Mouse (Mus musculus): ENCODE data around the gene Sf3b2. TPM values are rescaled to one million over a fixed set of nuclear protein-coding genes. Genes with fewer than 3 reads are reported as not detected.
A peak's percentile ranks its signal among the peaks of the same experiment; 100 is the strongest.

Sf3b2 gene
- polyA plus RNA-seq, 1 experiment from 2014 or later = 208 TPM

- H3K4me2 ChIP-seq (ENCODE audit: low read length) = no peak overlapping the region
- H3K4me3 ChIP-seq (ENCODE audit: control insufficient read depth in 1 of 2, insufficient read depth in 1 of 2, low read depth in 1 of 2, low read length in 2 of 2) = no peak overlapping the region
- no peaks in the 10 kb centered on the region for H3K9me3 ChIP-seq (ENCODE audit: control insufficient read depth, low read length)
- 51% methylated on average over 5 of the region's 5 CpGs for WGBS
- ATAC-seq (ENCODE audit: insufficient number of reproducible peaks, insufficient read depth, low FRiP score, low read depth) = no peak
- no peak overlapping the region for H3K27ac ChIP-seq (replicated peaks in 1 of 2; ENCODE audit: control insufficient read depth in 1 of 2, insufficient read depth in 1 of 2, low read depth in 2 of 2, low read length in 2 of 2)
- H3K36me3 ChIP-seq (ENCODE audit: control insufficient read depth, insufficient read depth, low read length) = peaks cover 26% of the 10 kb centered on the region
- peaks cover 12 to 29% of the 10 kb centered on the region in 2 experiments for H3K4me1 ChIP-seq (ENCODE audit: control insufficient read depth in 2 of 2, insufficient read depth in 2 of 2, low read length in 2 of 2)
- H3K27me3 ChIP-seq (ENCODE audit: control insufficient read depth, insufficient read depth, low read length) = no peaks in the 10 kb centered on the region
- 0 out of 2 replicates have a peak overlapping the region, but pooled peaks have one; percentile 76 for H3K9ac ChIP-seq (ENCODE audit: low read length)
Measured at GRCm38 (mm10) chr19:5296630-5297029, 1.4 kb upstream of the Sf3b2 start.

GRCm38 (mm10) chr19:5295736-5296075, 451 bp upstream of the Sf3b2 start:
- H3K27me3 ChIP-seq (ENCODE audit: control insufficient read depth, insufficient read depth, low read length) = no peaks in the 10 kb centered on the region
- H3K9me3 ChIP-seq (ENCODE audit: control insufficient read depth, low read length) = no peaks in the 10 kb centered on the region
- H3K27ac ChIP-seq (replicated peaks in 1 of 2; ENCODE audit: control insufficient read depth in 1 of 2, insufficient read depth in 1 of 2, low read depth in 2 of 2, low read length in 2 of 2) = peak overlapping the region; percentile 82 to 90
- peaks cover 35% of the 10 kb centered on the region for H3K36me3 ChIP-seq (ENCODE audit: control insufficient read depth, insufficient read depth, low read length)
- H3K9ac ChIP-seq (ENCODE audit: low read length) = peak overlapping the region; percentile 76
- H3K4me3 ChIP-seq (ENCODE audit: control insufficient read depth in 1 of 2, insufficient read depth in 1 of 2, low read depth in 1 of 2, low read length in 2 of 2) = peak overlapping the region; percentile 64 to 97
- H3K4me2 ChIP-seq (ENCODE audit: low read length) = peak overlapping the region; percentile 81
- no peak; the same call in 1 of the 2 replicates for ATAC-seq (ENCODE audit: insufficient number of reproducible peaks, insufficient read depth, low FRiP score, low read depth)
- peaks cover 12 to 29% of the 10 kb centered on the region in 2 experiments for H3K4me1 ChIP-seq (ENCODE audit: control insufficient read depth in 2 of 2, insufficient read depth in 2 of 2, low read length in 2 of 2)
- 6% methylated on average over 13 of the region's 13 CpGs for WGBS

GRCm38 (mm10) chr19:5278381-5278780, 16.9 kb downstream of the Sf3b2 start:
- Histone ChIP-seq H3K36me3 (ENCODE audit: control insufficient read depth, insufficient read depth, low read length) (peaks cover 88% of the 10 kb centered on the region), H3K4me2 (ENCODE audit: low read length) (no peak overlapping the region), H3K9ac (ENCODE audit: low read length) (no peak overlapping the region), H3K9me3 (ENCODE audit: control insufficient read depth, low read length) (no peaks in the 10 kb centered on the region), H3K27ac (replicated peaks in 1 of 2; ENCODE audit: control insufficient read depth in 1 of 2, insufficient read depth in 1 of 2, low read depth in 2 of 2, low read length in 2 of 2) (no peak overlapping the region), H3K4me1 (ENCODE audit: control insufficient read depth in 2 of 2, insufficient read depth in 2 of 2, low read length in 2 of 2) (peaks cover 4 to 9% of the 10 kb centered on the region in 2 experiments), H3K27me3 (ENCODE audit: control insufficient read depth, insufficient read depth, low read length) (no peaks in the 10 kb centered on the region), H3K4me3 (ENCODE audit: control insufficient read depth in 1 of 2, insufficient read depth in 1 of 2, low read depth in 1 of 2, low read length in 2 of 2) (no peak overlapping the region)
- WGBS = 86% methylated on average over 8 of the region's 8 CpGs
- no peak for ATAC-seq (ENCODE audit: insufficient number of reproducible peaks, insufficient read depth, low FRiP score, low read depth)

- peaks cover 75% of the 10 kb centered on the region for H3K36me3 ChIP-seq (ENCODE audit: control insufficient read depth, insufficient read depth, low read length)
Measured at GRCm38 (mm10) chr19:5277140-5277539, 18.1 kb downstream of the Sf3b2 start.

GRCm38 (mm10) chr19:5276531-5276930, 18.7 kb downstream of the Sf3b2 start:
- H3K4me3 ChIP-seq (ENCODE audit: control insufficient read depth in 1 of 2, insufficient read depth in 1 of 2, low read depth in 1 of 2, low read length in 2 of 2) = no peak overlapping the region
- H3K27ac ChIP-seq (replicated peaks in 1 of 2; ENCODE audit: control insufficient read depth in 1 of 2, insufficient read depth in 1 of 2, low read depth in 2 of 2, low read length in 2 of 2) = no peak overlapping the region
- H3K9me3 ChIP-seq (ENCODE audit: control insufficient read depth, low read length) = no peaks in the 10 kb centered on the region
- H3K9ac ChIP-seq (ENCODE audit: low read length) = no peak overlapping the region
- ATAC-seq (ENCODE audit: insufficient number of reproducible peaks, insufficient read depth, low FRiP score, low read depth) = no peak
- H3K27me3 ChIP-seq (ENCODE audit: control insufficient read depth, insufficient read depth, low read length) = no peaks in the 10 kb centered on the region
- peaks cover 69% of the 10 kb centered on the region for H3K36me3 ChIP-seq (ENCODE audit: control insufficient read depth, insufficient read depth, low read length)
- no peak overlapping the region for H3K4me2 ChIP-seq (ENCODE audit: low read length)
- 82% methylated on average over 2 of the region's 2 CpGs for WGBS
- H3K4me1 ChIP-seq (ENCODE audit: control insufficient read depth in 2 of 2, insufficient read depth in 2 of 2, low read length in 2 of 2) = peaks cover 7 to 18% of the 10 kb centered on the region in 2 experiments

More at GRCm38 (mm10) chr19:5277140-5277539, 18.1 kb downstream of the Sf3b2 start:
- no peaks in the 10 kb centered on the region for H3K9me3 ChIP-seq (ENCODE audit: control insufficient read depth, low read length)
- no peak overlapping the region for H3K4me2 ChIP-seq (ENCODE audit: low read length)
- no peak for ATAC-seq (ENCODE audit: insufficient number of reproducible peaks, insufficient read depth, low FRiP score, low read depth)
- H3K4me1 ChIP-seq (ENCODE audit: control insufficient read depth in 2 of 2, insufficient read depth in 2 of 2, low read length in 2 of 2) = peaks cover 5 to 12% of the 10 kb centered on the region in 2 experiments
- H3K4me3 ChIP-seq (ENCODE audit: control insufficient read depth in 1 of 2, insufficient read depth in 1 of 2, low read depth in 1 of 2, low read length in 2 of 2) = no peak overlapping the region
- WGBS = 88% methylated on average over 3 of the region's 3 CpGs
- no peak overlapping the region for H3K27ac ChIP-seq (replicated peaks in 1 of 2; ENCODE audit: control insufficient read depth in 1 of 2, insufficient read depth in 1 of 2, low read depth in 2 of 2, low read length in 2 of 2)
- H3K27me3 ChIP-seq (ENCODE audit: control insufficient read depth, insufficient read depth, low read length) = no peaks in the 10 kb centered on the region
- no peak overlapping the region for H3K9ac ChIP-seq (ENCODE audit: low read length)

GRCm38 (mm10) chr19:5275736-5276135, 19.5 kb downstream of the Sf3b2 start:
- Histone ChIP-seq H3K9me3 (ENCODE audit: control insufficient read depth, low read length) (no peaks in the 10 kb centered on the region), H3K27ac (replicated peaks in 1 of 2; ENCODE audit: control insufficient read depth in 1 of 2, insufficient read depth in 1 of 2, low read depth in 2 of 2, low read length in 2 of 2) (no peak overlapping the region), H3K4me3 (ENCODE audit: control insufficient read depth in 1 of 2, insufficient read depth in 1 of 2, low read depth in 1 of 2, low read length in 2 of 2) (no peak overlapping the region), H3K4me1 (ENCODE audit: control insufficient read depth in 2 of 2, insufficient read depth in 2 of 2, low read length in 2 of 2) (peaks cover 7 to 26% of the 10 kb centered on the region in 2 experiments), H3K9ac (ENCODE audit: low read length) (no peak overlapping the region), H3K36me3 (ENCODE audit: control insufficient read depth, insufficient read depth, low read length) (peaks cover 61% of the 10 kb centered on the region), H3K27me3 (ENCODE audit: control insufficient read depth, insufficient read depth, low read length) (no peaks in the 10 kb centered on the region), H3K4me2 (ENCODE audit: low read length) (no peak overlapping the region)
- WGBS = 90% methylated on average over 5 of the region's 5 CpGs
- no peak for ATAC-seq (ENCODE audit: insufficient number of reproducible peaks, insufficient read depth, low FRiP score, low read depth)

- peaks cover 7 to 35% of the 10 kb centered on the region in 2 experiments for H3K4me1 ChIP-seq (ENCODE audit: control insufficient read depth in 2 of 2, insufficient read depth in 2 of 2, low read length in 2 of 2)
- peaks cover 56% of the 10 kb centered on the region for H3K36me3 ChIP-seq (ENCODE audit: control insufficient read depth, insufficient read depth, low read length)
- H3K4me2 ChIP-seq (ENCODE audit: low read length) = no peak overlapping the region
- 89% methylated on average over 11 of the region's 13 CpGs for WGBS
- ATAC-seq (ENCODE audit: insufficient number of reproducible peaks, insufficient read depth, low FRiP score, low read depth) = no peak
- no peak overlapping the region for H3K4me3 ChIP-seq (ENCODE audit: control insufficient read depth in 1 of 2, insufficient read depth in 1 of 2, low read depth in 1 of 2, low read length in 2 of 2)
- H3K27me3 ChIP-seq (ENCODE audit: control insufficient read depth, insufficient read depth, low read length) = no peaks in the 10 kb centered on the region
- no peaks in the 10 kb centered on the region for H3K9me3 ChIP-seq (ENCODE audit: control insufficient read depth, low read length)
- H3K27ac ChIP-seq (replicated peaks in 1 of 2; ENCODE audit: control insufficient read depth in 1 of 2, insufficient read depth in 1 of 2, low read depth in 2 of 2, low read length in 2 of 2) = peak overlapping the region in 1 of 2 experiments; percentile 92; a peak in 2 of 4 replicates
- H3K9ac ChIP-seq (ENCODE audit: low read length) = no peak overlapping the region
Measured at GRCm38 (mm10) chr19:5274641-5275040, 20.6 kb downstream of the Sf3b2 start.

- ATAC-seq (ENCODE audit: insufficient number of reproducible peaks, insufficient read depth, low FRiP score, low read depth) = no peak
- 38% methylated on average over 4 of the region's 4 CpGs for WGBS
- H3K4me1 ChIP-seq (ENCODE audit: control insufficient read depth in 2 of 2, insufficient read depth in 2 of 2, low read length in 2 of 2) = peaks cover 7 to 41% of the 10 kb centered on the region in 2 experiments
- no peaks in the 10 kb centered on the region for H3K27me3 ChIP-seq (ENCODE audit: control insufficient read depth, insufficient read depth, low read length)
- peak overlapping the region; percentile 92; the same call in 1 of the 2 replicates for H3K9ac ChIP-seq (ENCODE audit: low read length)
- H3K4me3 ChIP-seq (ENCODE audit: control insufficient read depth in 1 of 2, insufficient read depth in 1 of 2, low read depth in 1 of 2, low read length in 2 of 2) = no peak overlapping the region
- no peaks in the 10 kb centered on the region for H3K9me3 ChIP-seq (ENCODE audit: control insufficient read depth, low read length)
- peak overlapping the region; percentile 88 for H3K4me2 ChIP-seq (ENCODE audit: low read length)
- H3K36me3 ChIP-seq (ENCODE audit: control insufficient read depth, insufficient read depth, low read length) = peaks cover 49% of the 10 kb centered on the region
- H3K27ac ChIP-seq (replicated peaks in 1 of 2; ENCODE audit: control insufficient read depth in 1 of 2, insufficient read depth in 1 of 2, low read depth in 2 of 2, low read length in 2 of 2) = peak overlapping the region; percentile 78 to 92
Measured at GRCm38 (mm10) chr19:5273916-5274315, 21.3 kb downstream of the Sf3b2 start.
